Mouse (Mus musculus): ENCODE results near the gene Agfg2.

Agfg2 gene

DNA sequence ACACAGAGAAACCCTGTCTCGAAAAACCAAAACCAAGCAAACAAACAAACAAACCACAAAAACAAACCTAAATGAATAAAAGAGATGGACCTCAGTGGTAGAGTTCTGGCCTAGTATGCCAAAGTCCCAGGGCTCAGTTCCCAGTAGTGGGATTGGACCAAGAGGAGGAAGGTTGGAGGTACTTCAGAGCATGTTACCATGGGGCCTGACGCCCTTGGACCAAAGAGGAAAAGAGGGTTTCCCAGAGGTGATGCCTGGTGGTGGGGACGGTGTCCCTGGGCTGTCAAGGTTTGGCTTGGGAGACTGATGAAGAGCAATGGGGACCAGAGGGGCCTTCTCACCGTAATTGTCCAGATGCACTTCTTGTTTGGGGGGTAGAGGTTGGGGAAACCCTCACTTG is 74.5 kb downstream of the Agfg2 start:
- no peak for DNase-seq (ENCODE audit: low read depth)

DNA sequence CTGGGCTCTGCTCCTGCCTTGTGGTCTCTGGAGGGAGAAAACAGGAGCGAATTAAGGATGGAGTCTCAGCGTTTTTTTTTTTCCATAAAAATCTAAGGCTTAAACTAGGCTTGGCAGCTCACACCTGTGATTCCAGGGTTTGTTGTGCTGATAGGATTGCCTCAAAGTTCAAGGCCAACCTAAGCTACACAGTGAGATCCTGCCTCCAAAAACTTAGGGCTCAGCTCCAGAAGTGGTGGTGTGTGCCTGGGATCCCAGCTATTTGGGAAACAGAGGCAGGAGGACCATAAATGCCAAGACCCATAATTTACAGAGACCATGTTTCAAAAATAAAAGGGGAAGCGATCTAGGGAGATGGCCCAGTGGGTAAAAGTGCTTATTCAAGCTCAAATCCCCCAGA is 75.2 kb downstream of the Agfg2 start:
- DNase-seq (ENCODE audit: low read depth): no peak

DNA sequence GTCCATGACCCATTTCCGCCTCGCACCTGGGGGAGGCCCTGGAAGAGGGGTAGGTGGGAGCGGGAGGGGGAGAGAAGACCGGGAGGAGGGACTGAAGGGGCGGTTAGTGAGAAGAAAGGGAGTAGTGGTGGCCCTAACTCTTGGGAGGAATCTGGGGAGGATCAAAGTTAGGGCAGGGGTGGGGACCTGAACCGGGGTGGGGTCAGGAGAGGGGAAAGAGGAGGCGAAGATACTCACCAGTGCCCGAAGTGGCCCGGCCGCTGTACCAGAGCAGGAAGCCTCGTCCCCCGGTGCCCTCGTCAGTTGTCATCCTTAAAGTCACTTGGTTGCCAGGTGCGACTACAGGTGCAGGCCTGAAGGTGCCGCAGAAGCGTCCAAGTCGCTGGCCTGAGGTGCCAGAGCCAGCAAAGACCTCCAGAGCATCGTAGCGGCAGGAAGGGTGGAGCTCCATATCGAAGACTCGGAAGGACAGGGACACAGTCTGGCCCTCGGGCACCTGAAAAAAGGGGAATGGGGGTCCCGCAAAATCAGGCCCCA is 75.8 kb downstream of the Agfg2 start:
- DNase-seq (ENCODE audit: low read depth): no peak

DNA sequence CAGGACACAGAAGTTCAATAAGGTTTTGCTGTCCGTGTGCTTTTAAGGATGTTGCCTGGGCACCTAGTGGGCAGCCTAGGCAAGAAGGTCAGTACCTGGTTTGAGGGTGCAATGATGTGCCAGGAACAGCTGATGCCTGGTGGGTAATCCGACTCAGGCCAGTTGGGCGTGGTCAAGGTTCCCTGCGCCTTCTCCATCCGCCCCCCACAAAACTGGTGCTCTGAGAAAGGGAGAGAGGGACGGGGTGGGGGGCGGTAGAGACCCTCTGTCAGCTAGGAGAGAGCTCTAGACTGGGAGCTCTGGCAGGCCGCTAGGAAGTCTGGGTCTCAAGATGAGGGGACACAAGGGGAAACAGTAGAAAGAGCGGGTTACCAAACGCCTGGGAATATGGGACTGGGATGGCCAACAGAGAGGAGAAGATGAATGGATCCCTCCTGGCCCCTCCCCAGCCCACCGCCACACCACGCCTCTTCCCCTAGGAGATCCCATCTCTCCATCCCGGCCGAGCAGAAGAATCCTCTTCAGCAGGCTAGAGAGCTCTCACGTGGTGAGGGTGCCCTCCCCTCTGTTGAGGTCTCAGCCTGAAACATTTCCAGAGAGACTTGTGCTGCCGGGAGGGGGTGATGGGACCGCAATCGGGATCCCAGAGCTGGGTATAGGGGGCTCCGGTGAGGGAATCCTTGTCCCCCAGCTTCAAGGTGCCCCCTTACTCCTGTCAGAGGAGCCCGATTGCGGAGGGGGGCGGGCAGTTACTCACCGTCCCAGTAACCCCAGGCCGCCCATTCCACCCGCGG is 76.5 kb downstream of the Agfg2 start:
- DNase-seq (ENCODE audit: low read depth): no peak

DNA sequence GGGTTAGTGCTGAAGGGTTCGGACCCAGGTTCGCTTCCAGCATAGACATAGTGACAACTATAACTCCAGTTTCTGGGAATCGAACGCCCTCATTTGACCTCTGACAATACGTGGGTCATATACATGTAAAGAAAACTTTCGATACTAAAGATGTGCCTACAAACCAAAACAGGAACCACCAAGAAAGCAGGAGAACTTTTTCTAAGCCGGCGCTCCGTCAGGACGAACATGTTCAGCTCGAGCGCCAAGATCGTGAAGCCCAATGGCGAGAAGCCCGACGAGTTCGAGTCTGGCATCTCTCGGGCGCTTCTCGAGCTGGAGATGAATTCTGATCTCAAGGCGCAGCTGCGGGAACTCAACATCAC is 83.2 kb downstream of the Agfg2 start:
- DNase-seq (ENCODE audit: low read depth): no peak

DNA sequence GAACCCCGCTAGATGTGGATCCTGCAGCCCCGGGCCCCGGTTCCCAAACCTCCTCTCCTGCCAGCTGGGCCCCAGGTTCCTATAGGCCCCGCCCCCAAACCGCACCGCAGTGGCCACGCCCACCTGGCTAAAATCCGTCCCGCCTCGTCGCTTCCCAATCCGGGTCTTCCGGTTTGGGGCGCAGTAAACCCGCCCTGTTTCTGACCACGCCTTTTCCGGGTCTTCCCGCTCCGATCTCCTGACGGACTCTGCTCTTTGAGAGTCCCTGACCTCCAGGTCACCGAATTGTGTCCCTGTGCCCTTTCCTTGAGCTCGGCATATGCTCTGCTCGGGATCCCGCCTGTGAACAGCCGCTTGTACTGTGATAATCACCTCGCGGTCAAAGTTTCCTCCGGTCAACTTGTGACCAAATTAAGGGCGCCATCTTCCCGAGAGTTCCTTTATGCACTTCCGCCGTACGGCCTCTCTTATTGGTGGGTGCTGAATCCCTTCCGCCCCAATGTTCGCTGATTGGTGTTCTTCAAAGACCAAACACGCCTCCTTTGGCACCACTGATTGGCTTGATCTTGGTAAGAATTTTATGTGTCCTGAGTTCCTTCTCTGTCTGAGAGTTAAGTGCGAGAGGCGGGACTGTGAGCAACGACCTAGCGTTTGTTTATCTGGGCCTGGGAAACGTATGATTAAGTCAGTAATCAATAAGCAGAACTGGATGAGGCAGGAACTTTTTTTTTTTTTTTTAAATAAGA is 83.7 kb downstream of the Agfg2 start, which contains the start of gene Mospd3:
TSS of gene Mospd3 (minus strand) at position 440 of the 746 bp plus-strand sequence.
- DNase-seq (ENCODE audit: low read depth): peak; percentile 98
